Mouse (Mus musculus) cerebellum, adult (tissue): Measurements from ENCODE around the gene Zscan2.

Source experiments
- ATAC-seq: cut with Nextera tagmentation; 2 replicates; pipeline ENCODE4 v1.9.2; 2017; ENCODE audit warnings: mild to moderate bottlenecking, moderate library complexity, mixed read lengths; ENCODE audit not compliant: insufficient number of reproducible peaks, low FRiP score, low TSS enrichment

Zscan2 gene

GRCm38 (mm10) chr7:80873631-80874030 is 12.9 kb downstream of the Zscan2 start:
- ATAC-seq, result no peak

GRCm38 (mm10) chr7:80875727-80876126 is 15.0 kb downstream of the Zscan2 start:
- no peak for ATAC-seq

- ATAC-seq, result peak; percentile 97
Observed at GRCm38 (mm10) chr7:80882830-80883505, 22.2 kb downstream of the Zscan2 start.

GRCm38 (mm10) chr7:80885666-80886065 is 24.9 kb downstream of the Zscan2 start:
- ATAC-seq, result no peak

- ATAC-seq, result no peak
Observed at GRCm38 (mm10) chr7:80888595-80888994, 27.9 kb downstream of the Zscan2 start.

- no peak for ATAC-seq
Observed at GRCm38 (mm10) chr7:80889021-80889511, 28.3 kb downstream of the Zscan2 start.

GRCm38 (mm10) chr7:80889841-80890241 is 29.1 kb downstream of the Zscan2 start:
- no peak for ATAC-seq

GRCm38 (mm10) chr7:80893086-80893752 is 32.5 kb downstream of the Zscan2 start:
- peak; percentile 73 for ATAC-seq

- 0 out of 2 replicates have a peak, but pooled peaks have one; percentile 5 for ATAC-seq
Observed at GRCm38 (mm10) chr7:80893753-80894129, 33.0 kb downstream of the Zscan2 start.

- no peak for ATAC-seq
Observed at GRCm38 (mm10) chr7:80894196-80894595, 33.5 kb downstream of the Zscan2 start.

- no peak for ATAC-seq
Observed at GRCm38 (mm10) chr7:80894815-80895519, 34.2 kb downstream of the Zscan2 start.

GRCm38 (mm10) chr7:80897134-80897533 is 36.4 kb downstream of the Zscan2 start:
- ATAC-seq, result no peak

- no peak for ATAC-seq
Observed at GRCm38 (mm10) chr7:80897721-80898120, 37.0 kb downstream of the Zscan2 start.

GRCm38 (mm10) chr7:80900944-80901501 is 40.3 kb downstream of the Zscan2 start, which contains the start of gene Wdr73:
Wdr73 (minus strand) TSS chr7:80901269.
- ATAC-seq, result peak; percentile 79

- ATAC-seq, result no peak
Observed at GRCm38 (mm10) chr7:80901541-80902274, 41.0 kb downstream of the Zscan2 start.

- ATAC-seq, result no peak
Observed at GRCm38 (mm10) chr7:80903625-80904422, 43.1 kb downstream of the Zscan2 start.

GRCm38 (mm10) chr7:80904921-80905515 is 44.3 kb downstream of the Zscan2 start, which contains the start of gene Nmb:
Nmb (minus strand) TSS chr7:80905076.
- no peak for ATAC-seq

GRCm38 (mm10) chr7:80911053-80911452 is 50.3 kb downstream of the Zscan2 start:
- ATAC-seq, result no peak

- no peak for ATAC-seq
Observed at GRCm38 (mm10) chr7:80912496-80912895, 51.8 kb downstream of the Zscan2 start.
